Mouse (Mus musculus): ENCODE measurements around the gene Garem2. TPM values are rescaled to one million over a fixed set of nuclear protein-coding genes. Genes with fewer than 3 reads are reported as not detected.
"Not testable (repeated sequence)": the region's sequence is repeated elsewhere in the genome, so short reads cannot be mapped to it uniquely, and the experiment has no call there.

Gene Garem2
- polyA plus RNA-seq (2015; fragmentation: Nextera tagmentation; extraction: Ambion mirVana): 0.53 and 0.57 TPM in 2 replicates

DNA sequence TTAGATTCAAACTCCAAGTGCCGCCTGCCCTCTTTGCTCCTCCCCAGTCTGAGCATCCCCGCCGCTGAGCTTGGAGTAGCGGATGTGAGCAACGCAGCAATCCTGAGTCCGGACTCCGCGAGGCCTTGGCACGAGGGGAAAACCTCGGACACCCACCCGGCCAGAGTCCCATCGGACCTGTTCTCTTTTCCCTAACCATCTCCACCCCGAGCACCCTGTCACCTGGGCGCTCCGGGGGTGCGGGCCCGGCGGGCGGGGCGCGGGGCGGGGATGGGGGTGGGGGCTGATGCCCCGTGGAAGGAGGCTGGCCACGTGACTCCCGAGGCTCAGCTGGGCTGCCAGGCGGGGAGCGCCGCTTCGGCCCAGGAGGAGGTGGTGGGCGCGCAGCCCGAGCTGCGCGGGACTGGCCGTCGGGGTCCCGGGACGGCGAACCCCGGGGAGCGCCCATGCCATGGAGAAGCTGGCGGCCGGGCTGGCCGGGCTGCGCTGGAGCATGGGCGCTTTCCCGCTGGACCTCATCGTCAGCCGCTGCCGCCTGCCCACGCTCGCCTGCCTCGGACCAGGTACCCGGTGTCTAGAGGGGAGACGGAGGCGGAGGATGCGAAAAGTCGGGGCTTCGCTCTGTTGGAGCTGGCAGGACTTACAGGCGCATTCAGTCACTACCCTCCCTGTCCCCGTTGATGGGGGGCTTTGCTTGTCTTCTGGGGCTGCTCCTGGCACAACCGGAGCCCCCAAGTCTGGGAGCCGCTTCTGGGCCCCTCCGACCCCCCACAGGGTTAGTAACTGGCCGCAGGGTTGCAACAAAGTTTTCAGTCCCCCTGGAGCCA lies at the start of gene Garem2:
Gene Garem2 (plus strand): TSS at position 321 of the 827 bp plus-strand sequence.
- Histone ChIP-seq H3K9me3 (no peaks in the 10 kb centered on the region), H3K27me3 (replicated peaks) (peaks cover 44% of the 10 kb centered on the region), H3K36me3 (no peaks in the 10 kb centered on the region), H3K4me2 (replicated peaks) (peak within 1 kb of the TSS; percentile 97), H3K4me1 (replicated peaks) (peaks cover 16% of the 10 kb centered on the region), H3K4me3 (replicated peaks) (peak within 1 kb of the TSS; percentile 49), H3K27ac (no peak within 1 kb of the TSS), H3K9ac (peak within 1 kb of the TSS; percentile 42)
- 2% methylated on average over 59 of the region's 65 CpGs for WGBS
- 0 out of 2 replicates have a peak, but pooled peaks have one; percentile 18 for ATAC-seq

GRCm38 (mm10) chr5:30058216-30058731 lies 46.7 kb upstream of the Garem2 start:
- Histone ChIP-seq H3K9me3 (no peaks in the 10 kb centered on the region), H3K36me3 (peaks cover 17% of the 10 kb centered on the region), H3K4me3 (replicated peaks) (no peak overlapping the region), H3K27ac (no peak overlapping the region), H3K4me2 (replicated peaks) (no peak overlapping the region), H3K4me1 (replicated peaks) (no peaks in the 10 kb centered on the region), H3K27me3 (replicated peaks) (no peaks in the 10 kb centered on the region), H3K9ac (no peak overlapping the region)
- no peak for ATAC-seq
- WGBS: 90% methylated on average over 6 of the region's 6 CpGs

- not testable (repeated sequence) for H3K9ac ChIP-seq; H3K4me2 ChIP-seq (replicated peaks); H3K27ac ChIP-seq; H3K4me1 ChIP-seq (replicated peaks); H3K27me3 ChIP-seq (replicated peaks); H3K9me3 ChIP-seq; H3K4me3 ChIP-seq (replicated peaks); ATAC-seq
- WGBS: 79% methylated on average over 5 of the region's 5 CpGs
- peaks cover 17% of the 10 kb centered on the region for H3K36me3 ChIP-seq
Measured at GRCm38 (mm10) chr5:30059607-30060006, 45.4 kb upstream of the Garem2 start.

- H3K4me3 ChIP-seq (replicated peaks): no peak overlapping the region
- H3K27ac ChIP-seq: no peak overlapping the region
- no peak overlapping the region for H3K4me2 ChIP-seq (replicated peaks)
- H3K27me3 ChIP-seq (replicated peaks): no peaks in the 10 kb centered on the region
- no peak overlapping the region for H3K9ac ChIP-seq
- peaks cover 10% of the 10 kb centered on the region for H3K36me3 ChIP-seq
- WGBS: 53% methylated on average over 6 of the region's 6 CpGs
- H3K9me3 ChIP-seq: no peaks in the 10 kb centered on the region
- ATAC-seq: no peak
- H3K4me1 ChIP-seq (replicated peaks): peaks cover 8% of the 10 kb centered on the region
Measured at GRCm38 (mm10) chr5:30067726-30068125, 37.2 kb upstream of the Garem2 start.

GRCm38 (mm10) chr5:30071677-30072076 lies 33.3 kb upstream of the Garem2 start:
- Histone ChIP-seq H3K27me3 (replicated peaks) (no peaks in the 10 kb centered on the region), H3K4me1 (replicated peaks) (peaks cover 8% of the 10 kb centered on the region), H3K9me3 (no peaks in the 10 kb centered on the region), H3K9ac (no peak overlapping the region), H3K27ac (no peak overlapping the region), H3K36me3 (peaks cover 8% of the 10 kb centered on the region; the same call in 1 of the 2 replicates), H3K4me2 (replicated peaks) (peak overlapping the region; percentile 55), H3K4me3 (replicated peaks) (no peak overlapping the region)
- ATAC-seq: no peak
- 74% methylated on average over 6 of the region's 6 CpGs for WGBS

DNA sequence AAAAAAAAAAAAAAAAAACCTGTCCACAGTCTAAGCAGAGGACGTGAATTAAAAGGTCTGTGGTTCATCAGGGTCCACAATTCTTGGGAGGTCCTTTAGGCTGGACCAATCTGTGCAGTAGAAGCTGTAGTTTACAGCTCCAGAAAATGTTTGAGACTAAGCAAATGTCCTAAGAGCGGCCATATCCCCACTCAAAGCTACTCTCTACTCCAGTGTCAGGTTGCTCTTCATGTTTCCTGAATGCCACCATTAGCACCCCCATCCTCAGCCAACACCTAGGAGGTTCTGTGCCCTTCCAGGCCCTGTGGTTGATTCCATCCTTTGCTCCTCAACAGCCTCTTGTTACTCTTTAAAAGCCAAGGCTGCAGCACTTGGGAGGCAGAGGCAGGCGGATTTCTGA lies 32.6 kb upstream of the Garem2 start:
- Histone ChIP-seq H3K27ac (no peak overlapping the region), H3K4me1 (replicated peaks) (peaks cover 8% of the 10 kb centered on the region), H3K27me3 (replicated peaks) (no peaks in the 10 kb centered on the region), H3K4me2 (replicated peaks) (peak overlapping the region; percentile 55), H3K9me3 (no peaks in the 10 kb centered on the region), H3K9ac (peak overlapping the region; percentile 74), H3K4me3 (replicated peaks) (peak overlapping the region; percentile 66), H3K36me3 (peaks cover 8% of the 10 kb centered on the region; the same call in 1 of the 2 replicates)
- 24% methylated on average over 3 of the region's 3 CpGs for WGBS
- peak; percentile 46; the same call in 1 of the 2 replicates for ATAC-seq

- Histone ChIP-seq H3K4me2 (replicated peaks) (peak within 1 kb of the TSS; percentile 55), H3K9ac (peak within 1 kb of the TSS; percentile 74), H3K4me1 (replicated peaks) (peaks cover 8% of the 10 kb centered on the region), H3K36me3 (0 out of 2 replicates have a peak, but pooled peaks cover under 1% of the 10 kb centered on the region), H3K9me3 (no peaks in the 10 kb centered on the region), H3K27me3 (replicated peaks) (no peaks in the 10 kb centered on the region), H3K4me3 (replicated peaks) (peak within 1 kb of the TSS; percentile 66), H3K27ac (peak within 1 kb of the TSS; percentile 85)
- WGBS: 1% methylated on average over 45 of the region's 45 CpGs
- peak; percentile 97 for ATAC-seq
Measured at GRCm38 (mm10) chr5:30072825-30073821, 31.8 kb upstream of the Garem2 start, which contains the start of gene Tyms. Gene Tyms (minus strand): TSS chr5:30073617.

- no peak for ATAC-seq
- H3K9ac ChIP-seq: no peak overlapping the region
- no peaks in the 10 kb centered on the region for H3K27me3 ChIP-seq (replicated peaks)
- H3K4me1 ChIP-seq (replicated peaks): no peaks in the 10 kb centered on the region
- 54% methylated on average over 13 of the region's 13 CpGs for WGBS
- H3K4me2 ChIP-seq (replicated peaks): 0 out of 2 replicates have a peak overlapping the region, but pooled peaks have one; percentile 6
- no peak overlapping the region for H3K4me3 ChIP-seq (replicated peaks)
- no peaks in the 10 kb centered on the region for H3K36me3 ChIP-seq
- no peak overlapping the region for H3K27ac ChIP-seq
- H3K9me3 ChIP-seq: no peaks in the 10 kb centered on the region
Measured at GRCm38 (mm10) chr5:30092701-30093100, 12.3 kb upstream of the Garem2 start.

DNA sequence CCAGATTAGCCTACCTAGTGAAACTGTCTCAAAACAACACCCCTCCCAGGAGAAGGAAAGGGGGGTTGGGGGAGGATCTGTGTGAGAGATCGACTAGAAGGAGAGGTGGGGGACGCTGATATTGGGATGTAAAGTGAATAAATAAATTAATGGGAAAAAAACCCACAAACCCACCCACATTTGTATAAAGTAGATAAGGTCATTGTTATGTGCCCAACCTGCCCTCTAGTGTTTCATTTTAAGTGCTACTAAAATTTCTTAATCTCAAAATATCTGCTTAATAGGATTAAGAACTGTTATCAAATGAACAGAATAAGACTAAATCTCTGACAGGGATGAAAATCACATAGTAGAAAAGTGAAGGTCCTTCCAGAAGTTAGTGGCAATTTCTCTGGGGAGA lies 10.6 kb upstream of the Garem2 start:
- Histone ChIP-seq H3K4me3 (replicated peaks) (no peak overlapping the region), H3K27ac (no peak overlapping the region), H3K27me3 (replicated peaks) (no peaks in the 10 kb centered on the region), H3K36me3 (no peaks in the 10 kb centered on the region), H3K9me3 (no peaks in the 10 kb centered on the region), H3K4me2 (replicated peaks) (no peak overlapping the region), H3K4me1 (replicated peaks) (no peaks in the 10 kb centered on the region), H3K9ac (no peak overlapping the region)
- ATAC-seq: no peak
- 44% methylated on average over 2 of the region's 2 CpGs for WGBS

GRCm38 (mm10) chr5:30095731-30096130 lies 9.2 kb upstream of the Garem2 start:
- no peak for ATAC-seq
- Histone ChIP-seq H3K4me2 (replicated peaks) (no peak overlapping the region), H3K9me3 (no peaks in the 10 kb centered on the region), H3K27ac (no peak overlapping the region), H3K4me1 (replicated peaks) (no peaks in the 10 kb centered on the region), H3K4me3 (replicated peaks) (no peak overlapping the region), H3K27me3 (replicated peaks) (no peaks in the 10 kb centered on the region), H3K9ac (no peak overlapping the region), H3K36me3 (no peaks in the 10 kb centered on the region)
- WGBS: 67% methylated on average over 6 of the region's 6 CpGs

DNA sequence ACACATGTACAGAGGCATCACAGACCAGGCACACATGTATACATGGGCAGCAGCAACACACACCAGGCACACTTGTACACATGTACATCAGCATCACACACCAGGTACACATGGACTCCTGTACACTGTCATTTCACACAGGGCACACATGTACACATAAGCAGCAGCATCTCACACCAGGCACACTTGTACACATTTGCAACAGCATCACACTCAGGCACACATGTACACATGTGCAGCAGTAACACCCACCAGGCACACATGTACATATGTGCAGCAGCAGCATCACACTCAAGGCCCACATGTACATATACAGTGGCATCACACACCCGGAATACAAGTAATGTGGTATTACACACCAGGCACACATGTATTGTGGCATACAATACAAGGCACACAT lies 6.7 kb upstream of the Garem2 start:
- Histone ChIP-seq H3K27me3 (replicated peaks) (0 out of 2 replicates have a peak, but pooled peaks cover 4% of the 10 kb centered on the region), H3K4me1 (replicated peaks) (no peaks in the 10 kb centered on the region), H3K36me3 (no peaks in the 10 kb centered on the region), H3K27ac (no peak overlapping the region), H3K9ac (no peak overlapping the region), H3K4me3 (replicated peaks) (no peak overlapping the region), H3K4me2 (replicated peaks) (no peak overlapping the region), H3K9me3 (no peaks in the 10 kb centered on the region)
- 98% methylated on average over 1 of the region's 1 CpGs for WGBS
- no peak for ATAC-seq

GRCm38 (mm10) chr5:30103340-30103739 lies 1.6 kb upstream of the Garem2 start:
- no peak for ATAC-seq
- Histone ChIP-seq H3K27me3 (replicated peaks) (peaks cover 44% of the 10 kb centered on the region), H3K9ac (no peak overlapping the region), H3K4me2 (replicated peaks) (no peak overlapping the region), H3K4me1 (replicated peaks) (peaks cover 16% of the 10 kb centered on the region), H3K27ac (no peak overlapping the region), H3K9me3 (no peaks in the 10 kb centered on the region), H3K36me3 (no peaks in the 10 kb centered on the region), H3K4me3 (replicated peaks) (no peak overlapping the region)
- 84% methylated on average over 3 of the region's 3 CpGs for WGBS
